Mouse (Mus musculus): ENCODE measurements at regions not wholly inside any gene's neighbourhood (a gene's known extent, or its start where the extent isn't known, plus 50 kb on each side); places are given as distances from the start of the nearest gene placed in this dataset.

- TF ChIP-seq CTCF (IDR thresholded peaks at IDR 0.05; ENCODE audit: borderline replicate concordance, insufficient read depth, low read length) (no peak), POLR2A (IDR thresholded peaks at IDR 0.05; ENCODE audit: low read depth, low read length) (no peak)
Observed at GRCm38 (mm10) chr17:48625971-48626370, 171.3 kb downstream of the Unc5cl start.
